Mouse (Mus musculus) adrenal gland, adult 8-10 months (tissue): ENCODE data around the gene Pla2g4c. TPM values are rescaled to one million over a fixed set of nuclear protein-coding genes. Genes with fewer than 3 reads are reported as not detected.

Experiments used
- DNase-seq: peaks from one replicate; pipeline ENCODE4 v3.0.0; 2022
- total RNA-seq, 4 experiments: library from RNA; stranded (reverse); gene quantifications; 2 replicates each; pipeline ENCODE4 v1.2.4; 2022

Gene Pla2g4c
- total RNA-seq, 4 experiments from 2014 or later = 0.17 to 0.56 (median 0.22) TPM

DNA sequence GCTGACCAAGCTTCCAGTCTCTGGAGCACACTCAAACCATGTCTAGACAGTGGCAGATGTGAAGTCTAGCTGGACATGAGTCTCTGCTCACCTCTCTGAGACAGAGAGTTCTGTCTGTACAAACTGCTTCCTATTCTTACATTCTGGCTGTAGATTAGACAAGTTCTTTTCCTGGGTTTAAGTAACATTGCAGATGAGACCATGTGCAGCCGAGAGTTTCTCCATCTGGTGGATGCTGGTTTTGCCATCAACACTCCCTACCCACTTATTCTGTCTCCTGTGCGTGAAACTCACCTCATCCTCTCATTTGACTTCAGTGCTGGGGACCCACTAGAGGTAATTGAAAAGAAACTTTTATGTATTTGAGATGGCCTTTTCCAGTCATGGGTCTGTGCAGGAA is 56.1 kb downstream of the Pla2g4c start:
- no peak for DNase-seq

DNA sequence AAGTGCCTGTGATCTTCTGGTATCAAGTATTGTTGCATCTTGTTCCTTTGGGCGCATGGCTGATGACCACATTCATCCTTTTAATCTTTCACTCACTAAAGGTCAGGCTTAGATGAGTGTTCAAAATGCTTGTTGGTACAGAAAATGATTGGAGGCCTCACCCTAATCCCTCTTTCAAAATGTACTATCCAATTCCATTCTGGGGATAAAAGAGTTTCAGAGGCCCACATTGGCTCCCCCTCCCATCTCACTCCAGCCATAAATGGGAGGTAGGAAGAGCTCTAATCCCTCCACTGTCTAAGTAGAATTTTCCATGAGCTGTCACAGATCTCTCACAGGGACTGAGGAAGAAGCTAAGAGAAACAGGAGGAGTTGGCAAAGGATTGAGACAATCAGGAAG is 73.4 kb downstream of the Pla2g4c start, which contains the start of gene Cabp5:
Gene Cabp5, plus strand, starts transcription at position 301 of the 400 bp plus-strand sequence.
- DNase-seq = no peak

Other genes starting within 250 kb of the Pla2g4c start
- not detected for gene Vmn1r85, start 229.5 kb upstream of the Pla2g4c start, total RNA-seq
- not detected for gene Vmn1r86, start 204.7 kb upstream of the Pla2g4c start, total RNA-seq
- gene Vmn1r87, start 184.5 kb upstream of the Pla2g4c start, total RNA-seq = not detected
- under 1 TPM; 0.05 to 0.17 (median 0.10) TPM for gene Vmn1r88, start 165.1 kb upstream of the Pla2g4c start, total RNA-seq
- not detected for gene Vmn1r89, start 111.6 kb upstream of the Pla2g4c start, total RNA-seq
- gene Lig1, start 47.4 kb upstream of the Pla2g4c start, total RNA-seq = 10 to 100 TPM; 10.5 to 11.8 (median 11.1) TPM
- gene Zswim9, start 45.9 kb upstream of the Pla2g4c start, total RNA-seq = 10 to 100 TPM; 12.3 to 19.2 (median 14.8) TPM
- not detected for gene Cabp5, start 73.5 kb downstream of the Pla2g4c start, total RNA-seq
- not detected for gene Bsph1, start 126.2 kb downstream of the Pla2g4c start, total RNA-seq
- not detected for gene Bsph2, start 246.4 kb downstream of the Pla2g4c start, total RNA-seq